Mouse (Mus musculus) E14TG2a.4 (cell line): ENCODE results near the gene Ets2.

ENCODE experiments used
- H3K27me3 ChIP-seq: 2 replicates; pipeline ENCODE4 v1.6.1; 2014; ENCODE audit warnings: low read length, control low read depth; ENCODE audit not compliant: insufficient read depth
- H3K36me3 ChIP-seq: 2 replicates; pipeline ENCODE4 v1.6.1; 2014; ENCODE audit warnings: low read length, control low read depth; ENCODE audit not compliant: insufficient read depth
- H3K4me1 ChIP-seq: replicated peaks from 2 replicates; pipeline ENCODE4 v1.6.1; 2014; ENCODE audit warnings: low read depth, low read length, control low read depth
- H3K4me3 ChIP-seq: replicated peaks from 2 replicates; pipeline ENCODE4 v1.5.1; 2014; ENCODE audit warnings: mild to moderate bottlenecking, low read length
- H3K9me3 ChIP-seq: 2 replicates; pipeline ENCODE4 v1.6.1; 2014; ENCODE audit warnings: low read length, control low read depth
- CTCF ChIP-seq: conservative IDR thresholded peaks from 2 replicates; pipeline ENCODE4 v1.5.1; 2014; ENCODE audit warnings: low read length
- NANOG ChIP-seq: IDR thresholded peaks from 2 replicates; pipeline ENCODE4 v1.6.1; 2014; ENCODE audit warnings: borderline replicate concordance, low read length, mixed read lengths
- POU5F1 ChIP-seq: IDR thresholded peaks from 2 replicates; pipeline ENCODE4 v1.6.1; 2014; ENCODE audit warnings: low read length, borderline replicate concordance

Gene Ets2

DNA sequence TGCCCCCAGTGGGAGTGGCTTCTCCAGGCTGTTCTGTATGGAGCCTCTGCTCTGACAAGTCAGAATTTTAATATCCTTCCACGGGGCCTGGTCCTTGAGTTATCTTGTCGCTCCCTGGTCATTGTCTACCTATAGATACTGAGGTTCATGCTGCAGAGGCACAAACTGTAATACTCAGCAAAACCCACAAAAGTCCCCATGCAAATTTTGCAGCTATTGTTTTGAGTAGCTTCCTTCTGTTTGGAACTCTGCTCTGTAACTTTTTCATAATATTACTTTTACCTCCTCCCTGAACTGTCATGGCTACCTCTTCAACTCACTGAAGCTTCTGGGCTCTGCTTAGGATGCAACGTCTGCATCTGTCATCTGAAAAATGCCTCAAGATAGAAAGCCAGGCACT lies 43.8 kb downstream of the Ets2 start:
- no peaks in the 10 kb centered on the region for H3K36me3 ChIP-seq
- H3K9me3 ChIP-seq = no peaks in the 10 kb centered on the region
- peaks cover 9% of the 10 kb centered on the region; the same call in 1 of the 2 replicates for H3K27me3 ChIP-seq
- H3K4me3 ChIP-seq = no peak overlapping the region
- H3K4me1 ChIP-seq = peaks cover 10% of the 10 kb centered on the region
- no peak for TF ChIP-seq POU5F1
- no peak for TF ChIP-seq CTCF
- TF ChIP-seq NANOG = no peak

DNA sequence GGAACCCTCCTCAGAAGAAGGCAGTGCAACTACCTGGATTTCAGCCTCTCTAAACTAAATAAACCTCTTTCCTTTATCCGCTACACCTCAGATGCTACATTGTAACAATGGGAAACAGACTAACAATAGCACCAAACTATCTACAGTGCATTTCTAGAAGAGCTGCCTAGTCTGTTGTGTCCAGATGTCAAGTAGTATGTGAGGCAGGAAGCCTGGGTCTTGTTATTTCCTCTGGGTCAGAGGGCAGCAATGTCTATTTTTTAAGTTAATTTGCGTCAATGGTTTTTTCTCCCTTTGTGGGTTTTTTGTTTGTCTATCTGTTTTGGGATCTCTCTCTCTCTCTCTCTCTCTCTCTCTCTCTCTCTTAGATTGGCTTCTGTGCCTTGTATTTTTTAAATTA lies 44.7 kb downstream of the Ets2 start:
- no peak overlapping the region for H3K4me3 ChIP-seq
- TF ChIP-seq POU5F1 (no peak), CTCF (no peak)
- no peaks in the 10 kb centered on the region for H3K9me3 ChIP-seq
- H3K4me1 ChIP-seq = peaks cover 1% of the 10 kb centered on the region
- H3K27me3 ChIP-seq = peaks cover 9% of the 10 kb centered on the region; the same call in 1 of the 2 replicates
- no peaks in the 10 kb centered on the region for H3K36me3 ChIP-seq

GRCm38 (mm10) chr16:95749291-95750103 lies 47.6 kb downstream of the Ets2 start:
- Histone ChIP-seq H3K9me3 (no peaks in the 10 kb centered on the region), H3K27me3 (peaks cover 9% of the 10 kb centered on the region; the same call in 1 of the 2 replicates), H3K4me1 (peaks cover 9% of the 10 kb centered on the region), H3K36me3 (no peaks in the 10 kb centered on the region), H3K4me3 (no peak overlapping the region)
- TF ChIP-seq POU5F1 (no peak), NANOG (no peak)

GRCm38 (mm10) chr16:95750211-95750629 lies 48.3 kb downstream of the Ets2 start:
- Histone ChIP-seq H3K27me3 (peaks cover 9% of the 10 kb centered on the region; the same call in 1 of the 2 replicates), H3K4me1 (peaks cover 16% of the 10 kb centered on the region), H3K9me3 (no peaks in the 10 kb centered on the region), H3K36me3 (no peaks in the 10 kb centered on the region), H3K4me3 (no peak overlapping the region)
- TF ChIP-seq POU5F1 = no peak
- TF ChIP-seq CTCF = no peak
- no peak for TF ChIP-seq NANOG

DNA sequence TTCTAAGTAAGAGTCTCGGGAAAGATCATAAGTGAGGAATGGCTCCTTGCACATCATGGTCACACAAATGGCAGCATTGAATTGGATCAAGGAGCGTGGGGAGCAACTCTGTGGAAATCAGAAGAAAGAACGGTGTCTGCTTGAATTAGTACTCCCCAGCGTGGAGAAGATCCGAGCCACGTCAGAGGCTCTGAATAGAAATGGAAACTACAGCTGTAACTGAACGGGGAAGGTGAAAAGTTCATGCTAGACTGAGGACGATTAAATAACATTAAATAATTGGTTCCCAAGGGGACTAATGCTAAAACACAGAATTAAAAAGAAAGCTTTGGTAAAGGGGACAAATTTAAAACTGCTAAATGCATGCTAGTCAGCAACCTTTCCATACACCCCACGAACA lies 50.6 kb downstream of the Ets2 start:
- no peak overlapping the region for H3K4me3 ChIP-seq
- TF ChIP-seq NANOG (no peak), POU5F1 (no peak), CTCF (no peak)
- H3K4me1 ChIP-seq = peaks cover 39% of the 10 kb centered on the region
- no peaks in the 10 kb centered on the region for H3K9me3 ChIP-seq
- H3K36me3 ChIP-seq = no peaks in the 10 kb centered on the region
- peaks cover 9% of the 10 kb centered on the region; the same call in 1 of the 2 replicates for H3K27me3 ChIP-seq

- peaks cover 40% of the 10 kb centered on the region for H3K4me1 ChIP-seq
- no peak for TF ChIP-seq NANOG
- no peak for TF ChIP-seq POU5F1
- TF ChIP-seq CTCF = no peak
These were observed 51.4 kb downstream of the Ets2 start for GRCm38 (mm10) chr16:95753295-95753694.

GRCm38 (mm10) chr16:95759151-95759987 lies 57.5 kb downstream of the Ets2 start:
- TF ChIP-seq NANOG = no peak
- TF ChIP-seq CTCF = no peak
- TF ChIP-seq POU5F1 = no peak
- Histone ChIP-seq H3K27me3 (no peaks in the 10 kb centered on the region), H3K36me3 (no peaks in the 10 kb centered on the region)

More at GRCm38 (mm10) chr16:95753295-95753694, 51.4 kb downstream of the Ets2 start:
- H3K27me3 ChIP-seq = peaks cover 5% of the 10 kb centered on the region; the same call in 1 of the 2 replicates
- H3K4me3 ChIP-seq = no peak overlapping the region
- no peaks in the 10 kb centered on the region for H3K9me3 ChIP-seq
- no peaks in the 10 kb centered on the region for H3K36me3 ChIP-seq

DNA sequence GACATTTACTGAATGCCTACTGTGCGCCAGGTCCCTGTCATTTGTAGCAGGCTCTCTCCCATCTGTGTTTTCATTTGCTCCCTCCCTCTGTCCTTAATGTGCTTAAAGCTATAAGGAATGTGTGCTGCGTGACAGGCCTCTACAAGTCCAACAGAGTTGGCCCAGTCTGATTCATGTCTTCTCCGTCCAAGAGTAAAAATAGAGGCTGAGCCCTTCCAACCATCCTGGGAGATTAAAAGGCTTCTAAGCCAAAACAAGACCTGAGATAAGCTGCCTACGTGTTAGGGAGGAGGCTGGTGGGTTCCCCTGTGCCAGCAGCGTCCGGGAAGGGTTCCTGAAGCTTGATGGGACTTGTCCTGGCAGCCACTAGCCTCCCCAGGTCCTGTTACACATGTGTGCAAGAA lies 58.1 kb downstream of the Ets2 start:
- Histone ChIP-seq H3K4me3 (no peak overlapping the region), H3K36me3 (no peaks in the 10 kb centered on the region), H3K9me3 (no peaks in the 10 kb centered on the region), H3K27me3 (no peaks in the 10 kb centered on the region), H3K4me1 (peaks cover 66% of the 10 kb centered on the region)
- TF ChIP-seq CTCF (no peak), NANOG (no peak), POU5F1 (no peak)

More at GRCm38 (mm10) chr16:95759151-95759987, 57.5 kb downstream of the Ets2 start:
- no peak overlapping the region for H3K4me3 ChIP-seq
- H3K9me3 ChIP-seq = no peaks in the 10 kb centered on the region
- H3K4me1 ChIP-seq = peaks cover 66% of the 10 kb centered on the region
